In genomic region chr10:107488654-107489315, GRCm38 (mm10) we compare ENCODE assay signal across 16 mouse cellular contexts. TPM values are rescaled to one million over a fixed set of nuclear protein-coding genes. Genes with fewer than 3 reads are reported as not detected.
DNase-seq lines count a peak whose midpoint lies in the region; ATAC-seq and TF ChIP-seq lines count a peak whose summit lies in the region.
"Had no signal": no experiment of that assay in that cellular context is flagged by ENCODE, and none has a peak within 500 bp of the region (broad histone marks: within the 10 kb centered on the region; RNA-seq: fewer than 3 reads in every experiment).

No protein-coding gene starts in this region.

- no peak for TF ChIP-seq EP300 in heart, postnatal 0 days (IDR thresholded peaks at IDR 0.05; ENCODE audit: low read depth)

- H3K4me3 ChIP-seq in forebrain, embryonic 11.5 days (ENCODE audit: low read depth, low read length): no peak overlapping the region
- no peak overlapping the region for H3K4me3 ChIP-seq in forebrain, embryonic 16.5 days (replicated peaks; ENCODE audit: low read length)
- H3K4me3 ChIP-seq in heart, postnatal 0 days (ENCODE audit: low read depth, low read length): no peak overlapping the region
- H3K4me3 ChIP-seq: intestine, embryonic 15.5 days; megakaryocyte, embryonic 14.5 days; neural tube, embryonic 12.5 days had no signal

- TF ChIP-seq CTCF in heart, postnatal 0 days (IDR thresholded peaks at IDR 0.05; ENCODE audit: low read depth): no peak

- WGBS in forebrain, embryonic 11.5 days: 31% methylated on average over 12 of the region's 12 CpGs
- 29% methylated on average over 12 of the region's 12 CpGs for WGBS in forebrain, embryonic 16.5 days
- WGBS in heart, postnatal 0 days: 40% methylated on average over 12 of the region's 12 CpGs

- no peaks in the 10 kb centered on the region for H3K27me3 ChIP-seq in forebrain, embryonic 11.5 days (ENCODE audit: control insufficient read depth, insufficient read depth, low read length)
- no peaks in the 10 kb centered on the region for H3K27me3 ChIP-seq in forebrain, embryonic 16.5 days (replicated peaks; ENCODE audit: control insufficient read depth, insufficient read depth, low read length)
- no peaks in the 10 kb centered on the region for H3K27me3 ChIP-seq in heart, postnatal 0 days (ENCODE audit: control insufficient read depth, insufficient read depth, low read length)
- H3K27me3 ChIP-seq: intestine, embryonic 15.5 days; megakaryocyte, embryonic 14.5 days had no signal

- intact Hi-C loops in heart, postnatal 25 days (cut with DNase I): no loop called here

- H3K9ac ChIP-seq in forebrain, embryonic 11.5 days (ENCODE audit: low read length): no peak overlapping the region
- H3K9ac ChIP-seq in forebrain, embryonic 16.5 days (replicated peaks; ENCODE audit: low read depth, low read length): no peak overlapping the region
- no peak overlapping the region for H3K9ac ChIP-seq in heart, postnatal 0 days (replicated peaks; ENCODE audit: low read depth, low read length)
- H3K9ac ChIP-seq: intestine, embryonic 15.5 days; neural tube, embryonic 12.5 days had no signal

- H3K36me3 ChIP-seq in forebrain, embryonic 11.5 days (ENCODE audit: control insufficient read depth, insufficient read depth, low read length): no peaks in the 10 kb centered on the region
- no peaks in the 10 kb centered on the region for H3K36me3 ChIP-seq in forebrain, embryonic 16.5 days (ENCODE audit: control insufficient read depth, insufficient read depth)
- H3K36me3 ChIP-seq in heart, postnatal 0 days (replicated peaks; ENCODE audit: control insufficient read depth, insufficient read depth, low read length): no peaks in the 10 kb centered on the region
- H3K36me3 ChIP-seq: intestine, embryonic 15.5 days; neural tube, embryonic 12.5 days had no signal

- no peak overlapping the region for H3K27ac ChIP-seq in forebrain, embryonic 11.5 days (ENCODE audit: low read depth, low read length)
- H3K27ac ChIP-seq in forebrain, embryonic 16.5 days (ENCODE audit: low read length): no peak overlapping the region
- no peak overlapping the region for H3K27ac ChIP-seq in heart, postnatal 0 days (ENCODE audit: low read depth)
- H3K27ac ChIP-seq: intestine, embryonic 15.5 days; neural tube, embryonic 12.5 days had no signal

- ATAC-seq in forebrain, embryonic 11.5 days (replicated peaks; ENCODE audit: low FRiP score): peak; percentile 18; the same call in 1 of the 2 replicates
- ATAC-seq in forebrain, embryonic 16.5 days: no peak
- no peak for ATAC-seq in heart, postnatal 0 days (ENCODE audit: insufficient read depth, low read depth)
- ATAC-seq: intestine, embryonic 15.5 days had no signal

- H3K9me3 ChIP-seq in forebrain, embryonic 11.5 days (ENCODE audit: control insufficient read depth, low read length): no peaks in the 10 kb centered on the region
- H3K9me3 ChIP-seq in forebrain, embryonic 16.5 days (ENCODE audit: control insufficient read depth, low read length): no peaks in the 10 kb centered on the region
- no peaks in the 10 kb centered on the region for H3K9me3 ChIP-seq in heart, postnatal 0 days (replicated peaks; ENCODE audit: control insufficient read depth, low read length)
- H3K9me3 ChIP-seq: intestine, embryonic 15.5 days; neural tube, embryonic 12.5 days had no signal

- no peak overlapping the region for H3K4me2 ChIP-seq in forebrain, embryonic 11.5 days (ENCODE audit: low read depth, low read length, severe bottlenecking)
- H3K4me2 ChIP-seq in forebrain, embryonic 16.5 days (ENCODE audit: low read length): no peak overlapping the region
- 0 out of 2 replicates have a peak overlapping the region, but pooled peaks have one; percentile 2 for H3K4me2 ChIP-seq in heart, postnatal 0 days (ENCODE audit: low read depth, low read length)
- H3K4me2 ChIP-seq: intestine, embryonic 15.5 days; neural tube, embryonic 12.5 days had no signal

- peaks cover 2% of the 10 kb centered on the region; the same call in 1 of the 2 replicates for H3K4me1 ChIP-seq in forebrain, embryonic 11.5 days (replicated peaks; ENCODE audit: control insufficient read depth, insufficient read depth, low read length)
- peaks cover 1% of the 10 kb centered on the region; the same call in 1 of the 2 replicates for H3K4me1 ChIP-seq in forebrain, embryonic 16.5 days (replicated peaks; ENCODE audit: control insufficient read depth, insufficient read depth, low read length)
- H3K4me1 ChIP-seq in heart, postnatal 0 days (ENCODE audit: control insufficient read depth, insufficient read depth): no peaks in the 10 kb centered on the region
- H3K4me1 ChIP-seq: intestine, embryonic 15.5 days; megakaryocyte, embryonic 14.5 days had no signal

- peak; percentile 49 for DNase-seq in forebrain, embryonic 11.5 days (ENCODE audit: low spot score)
- DNase-seq in heart, postnatal 0 days (ENCODE audit: low spot score): no peak
- no peak for DNase-seq in heart, postnatal 25 days (ENCODE audit: low spot score)
- DNase-seq in retina, embryonic 14.5 days (ENCODE audit: low spot score): peak; percentile 16
- DNase-seq in retina, postnatal 1 day: no peak
- no peak for DNase-seq in left cerebral cortex, adult 11 months (ENCODE audit: low spot score)
- no peak for DNase-seq in spleen, adult 18-20 months
- DNase-seq: cerebellum, postnatal 25 days; lung, adult 18-20 months; thymus, adult 2 months had no signal

RNA-seq across cellular contexts. Expression of gene Myf5, which starts 2.9 kb away (rescaled TPM):
- not detected in 2 replicates for polyA plus RNA-seq in forebrain, embryonic 11.5 days (2014; fragmentation: Nextera tagmentation; extraction: Ambion mirVana)
- not detected in 2 replicates for polyA plus RNA-seq in forebrain, embryonic 16.5 days (2015; fragmentation: Nextera tagmentation; extraction: Ambion mirVana)
- total RNA-seq in heart, postnatal 0 days (2014; rRNA removed; ENCODE audit: low replicate concordance): not detected in 2 replicates
- not detected in 2 replicates for polyA plus RNA-seq in heart, postnatal 0 days (2015; fragmentation: Nextera tagmentation; extraction: Ambion mirVana)
- total RNA-seq in heart, postnatal 25 days (2021): not detected
- total RNA-seq: left cerebral cortex, postnatal 14 days had no signal
- polyA plus RNA-seq: gonadal fat pad, adult 2 months; thymus, adult 2 months had no signal

RNA-seq across cellular contexts. Expression of gene Myf6, which starts 5.8 kb away (rescaled TPM):
- polyA plus RNA-seq in forebrain, embryonic 11.5 days (2014; fragmentation: Nextera tagmentation; extraction: Ambion mirVana): not detected in 2 replicates
- polyA plus RNA-seq in forebrain, embryonic 16.5 days (2015; fragmentation: Nextera tagmentation; extraction: Ambion mirVana): not detected in 2 replicates
- not detected in 2 replicates for total RNA-seq in heart, postnatal 0 days (2014; rRNA removed; ENCODE audit: low replicate concordance)
- not detected in 2 replicates for polyA plus RNA-seq in heart, postnatal 0 days (2015; fragmentation: Nextera tagmentation; extraction: Ambion mirVana)
- total RNA-seq in heart, postnatal 25 days (2021): not detected
- total RNA-seq: left cerebral cortex, postnatal 14 days had no signal
- polyA plus RNA-seq: gonadal fat pad, adult 2 months; thymus, adult 2 months had no signal

Comparison
In these comparisons a context has a peak if more than half of its experiments do, and no peak if none do; other contexts are left out.
1. DNase-seq: peak in forebrain, embryonic 11.5 days (single experiment) and retina, embryonic 14.5 days (single experiment); none in heart, postnatal 0 days (single experiment), heart, postnatal 25 days (single experiment), retina, postnatal 1 day (single experiment), left cerebral cortex, adult 11 months (single experiment) and spleen, adult 18-20 months (0 of 2).